Mouse (Mus musculus) kidney, embryonic 16.5 days (tissue): ENCODE measurements at regions not wholly inside any gene's neighbourhood (a gene's known extent, or its start where the extent isn't known, plus 50 kb on each side); places are given as distances from the start of the nearest gene placed in this dataset.

Experiments used
- ATAC-seq: fragments of 200-750 bp; cut with Nextera tagmentation; 2 replicates; pipeline ENCODE4 v1.8.0; 2017; ENCODE audit warnings: moderate TSS enrichment; ENCODE audit not compliant: low FRiP score, low TSS enrichment
- H3K27ac ChIP-seq: fragments of 300-500 bp; sonication (generic); 2 replicates; pipeline ENCODE4 v1.5.1; 2014; ENCODE audit warnings: low read length
- H3K27me3 ChIP-seq: fragments of 300-500 bp; sonication (generic); 2 replicates; pipeline ENCODE4 v1.6.1; 2014; ENCODE audit warnings: low read length, control low read depth, mixed read lengths; ENCODE audit not compliant: insufficient read depth
- H3K36me3 ChIP-seq: fragments of 300-500 bp; sonication (generic); 2 replicates; pipeline ENCODE4 v1.6.1; 2014; ENCODE audit warnings: low read length, control low read depth, mixed read lengths; ENCODE audit not compliant: insufficient read depth
- H3K4me1 ChIP-seq: fragments of 300-500 bp; sonication (generic); 2 replicates; pipeline ENCODE4 v1.6.1; 2014; ENCODE audit warnings: low read length, control low read depth, mixed read lengths; ENCODE audit not compliant: insufficient read depth
- H3K4me2 ChIP-seq: fragments of 300-500 bp; sonication (generic); replicated peaks from 2 replicates; pipeline ENCODE4 v1.6.1; 2014; ENCODE audit warnings: low read depth, low read length
- H3K4me3 ChIP-seq: fragments of 300-500 bp; sonication (generic); 2 replicates; pipeline ENCODE4 v1.5.1; 2014; ENCODE audit warnings: mild to moderate bottlenecking, low read length
- H3K9ac ChIP-seq: fragments of 300-500 bp; sonication (generic); replicated peaks from 2 replicates; pipeline ENCODE4 v1.6.1; 2014; ENCODE audit warnings: low read length
- H3K9me3 ChIP-seq: fragments of 300-500 bp; sonication (generic); 2 replicates; pipeline ENCODE4 v1.6.1; 2016; ENCODE audit warnings: low read length, control low read depth
- WGBS: fragments of 180-500 bp; shearing (Covaris S2); extraction: QIAGEN DNeasy Blood & Tissue Kit; methylation state at CpG from one replicate; pipeline ENCODE4 v1.1.7; 2014; 5-methylcytosine and 5-hydroxymethylcytosine counted together

DNA sequence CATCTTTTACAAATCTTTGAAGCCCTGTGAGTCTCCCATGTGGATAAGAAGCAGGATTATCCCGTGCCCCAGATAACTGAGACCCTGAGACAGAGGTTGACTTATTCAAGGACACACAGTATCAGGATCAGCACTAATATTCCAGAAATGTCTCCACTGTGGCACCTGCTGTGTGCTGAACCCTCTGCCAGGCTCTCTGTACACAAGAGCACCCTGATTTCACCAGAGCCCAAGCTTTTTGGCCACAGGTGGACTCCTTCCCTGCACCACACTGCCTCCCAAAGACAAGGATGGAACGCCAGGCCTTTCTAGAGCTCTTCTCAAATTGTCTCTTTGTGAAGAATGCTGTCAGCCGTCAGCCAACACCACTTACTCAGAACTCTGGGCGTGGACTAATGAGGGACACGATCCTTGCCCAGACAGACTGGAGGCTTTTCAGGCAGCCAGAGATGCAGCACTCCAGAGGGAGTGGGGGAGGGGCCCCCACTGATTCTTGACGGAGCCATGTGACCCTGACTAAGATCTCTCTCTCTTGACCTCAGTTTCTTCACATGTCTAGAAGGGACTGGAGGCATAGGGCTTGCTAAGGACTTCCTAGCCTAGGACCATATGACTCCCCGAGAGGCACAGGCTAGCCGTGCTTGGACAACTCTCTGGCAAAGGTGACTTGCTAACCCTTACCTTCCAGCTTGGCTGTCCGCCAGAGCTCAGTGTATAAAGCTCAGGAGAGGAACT is 90.3 kb downstream of the Ephb3 start:
- Histone ChIP-seq H3K4me3 (no peak overlapping the region), H3K27ac (no peak overlapping the region), H3K4me2 (no peak overlapping the region), H3K9me3 (no peaks in the 10 kb centered on the region), H3K9ac (no peak overlapping the region), H3K36me3 (no peaks in the 10 kb centered on the region), H3K27me3 (no peaks in the 10 kb centered on the region; the same call in 1 of the 2 replicates), H3K4me1 (peaks cover 32% of the 10 kb centered on the region)
- 32% methylated on average over 9 of the region's 9 CpGs for WGBS
- ATAC-seq: peak; percentile 29; the same call in 1 of the 2 replicates

DNA sequence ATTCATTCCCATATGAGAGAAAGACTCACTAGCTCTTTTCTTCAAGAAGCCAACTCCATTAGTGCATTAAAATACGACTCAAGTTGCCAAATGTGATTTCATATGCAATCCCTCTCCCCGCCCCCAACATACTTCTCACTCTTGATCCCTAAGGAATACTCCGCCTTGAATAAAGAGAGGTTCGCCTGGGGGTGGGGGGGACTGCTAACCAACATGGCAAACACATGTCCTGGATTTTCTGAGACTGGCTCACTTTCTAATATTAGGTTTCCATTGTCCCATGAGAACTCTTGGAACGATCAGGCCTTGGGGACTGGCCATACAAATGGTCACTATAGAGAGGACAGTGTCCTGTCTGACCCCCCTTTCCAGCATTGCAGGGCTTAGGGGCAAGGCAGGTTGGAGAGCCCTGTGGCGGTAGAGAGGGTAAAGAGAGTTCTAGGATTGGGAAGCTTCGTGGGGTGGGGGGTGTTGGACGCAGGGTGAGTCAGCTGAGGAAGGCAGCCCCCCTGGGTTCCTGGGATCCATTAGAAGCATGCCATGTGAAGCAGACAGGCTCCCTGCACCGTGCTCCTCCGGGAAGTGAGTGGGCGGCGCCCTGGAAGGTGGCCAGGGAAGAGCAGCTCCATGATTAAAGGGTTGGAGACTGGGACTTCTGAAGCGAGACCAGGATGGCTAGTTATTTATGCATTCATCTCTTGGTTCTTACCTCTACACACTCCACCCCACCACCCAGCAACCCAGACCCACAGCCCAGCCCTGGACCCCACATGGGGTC is 91.6 kb downstream of the Ephb3 start:
- no peak overlapping the region for H3K4me2 ChIP-seq
- no peak for ATAC-seq
- no peak overlapping the region for H3K4me3 ChIP-seq
- peaks cover 32% of the 10 kb centered on the region for H3K4me1 ChIP-seq
- WGBS: 60% methylated on average over 13 of the region's 13 CpGs
- H3K27ac ChIP-seq: no peak overlapping the region
- H3K27me3 ChIP-seq: no peaks in the 10 kb centered on the region; the same call in 1 of the 2 replicates
- H3K9me3 ChIP-seq: no peaks in the 10 kb centered on the region
- H3K36me3 ChIP-seq: no peaks in the 10 kb centered on the region
- no peak overlapping the region for H3K9ac ChIP-seq

DNA sequence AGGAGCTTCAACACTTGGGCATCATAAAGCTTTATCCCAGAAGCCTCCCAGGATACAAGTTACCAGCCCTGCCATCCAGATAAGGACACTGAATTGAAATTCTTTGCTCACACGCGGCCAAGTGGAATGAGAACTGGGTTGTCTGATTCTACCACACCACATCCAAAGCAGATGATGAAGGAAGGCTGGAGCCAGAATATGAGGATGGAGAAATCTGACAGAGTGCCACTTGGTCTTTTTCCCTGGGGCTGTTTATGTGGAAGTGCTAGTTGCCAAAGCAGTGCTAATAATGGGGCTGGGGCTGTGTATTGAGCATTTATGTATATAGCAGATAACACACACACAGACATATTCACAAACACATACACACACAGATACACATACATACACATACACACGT is 92.2 kb downstream of the Ephb3 start:
- Histone ChIP-seq H3K27me3 (no peaks in the 10 kb centered on the region; the same call in 1 of the 2 replicates), H3K4me3 (no peak overlapping the region), H3K27ac (no peak overlapping the region), H3K9me3 (no peaks in the 10 kb centered on the region), H3K4me1 (peaks cover 32% of the 10 kb centered on the region), H3K9ac (no peak overlapping the region), H3K36me3 (no peaks in the 10 kb centered on the region), H3K4me2 (no peak overlapping the region)
- ATAC-seq: no peak
- 81% methylated on average over 3 of the region's 3 CpGs for WGBS

DNA sequence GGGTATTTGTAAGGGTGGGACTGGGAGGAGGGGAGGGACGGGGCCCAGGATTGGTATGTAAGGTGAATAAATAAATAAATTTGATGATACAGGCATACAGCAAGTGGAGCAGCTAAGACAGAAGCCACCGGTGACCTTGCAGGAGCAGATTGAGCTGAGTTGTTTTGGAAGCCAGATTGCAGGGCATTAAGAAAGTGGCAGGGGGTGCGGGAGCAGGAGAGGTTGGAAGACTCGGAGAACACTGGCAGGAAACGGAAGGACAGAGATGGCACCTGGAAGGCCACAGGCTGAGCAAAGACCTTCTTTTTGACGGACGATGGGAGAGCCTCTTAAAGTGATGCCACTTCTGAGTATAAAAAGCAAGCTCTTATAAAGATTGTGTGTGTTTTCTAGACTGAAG is 94.3 kb downstream of the Ephb3 start:
- Histone ChIP-seq H3K9ac (no peak overlapping the region), H3K36me3 (no peaks in the 10 kb centered on the region), H3K4me1 (peaks cover 21% of the 10 kb centered on the region), H3K4me2 (no peak overlapping the region), H3K27me3 (no peaks in the 10 kb centered on the region; the same call in 1 of the 2 replicates), H3K4me3 (no peak overlapping the region), H3K27ac (no peak overlapping the region), H3K9me3 (no peaks in the 10 kb centered on the region)
- WGBS: 71% methylated on average over 7 of the region's 7 CpGs
- no peak for ATAC-seq

DNA sequence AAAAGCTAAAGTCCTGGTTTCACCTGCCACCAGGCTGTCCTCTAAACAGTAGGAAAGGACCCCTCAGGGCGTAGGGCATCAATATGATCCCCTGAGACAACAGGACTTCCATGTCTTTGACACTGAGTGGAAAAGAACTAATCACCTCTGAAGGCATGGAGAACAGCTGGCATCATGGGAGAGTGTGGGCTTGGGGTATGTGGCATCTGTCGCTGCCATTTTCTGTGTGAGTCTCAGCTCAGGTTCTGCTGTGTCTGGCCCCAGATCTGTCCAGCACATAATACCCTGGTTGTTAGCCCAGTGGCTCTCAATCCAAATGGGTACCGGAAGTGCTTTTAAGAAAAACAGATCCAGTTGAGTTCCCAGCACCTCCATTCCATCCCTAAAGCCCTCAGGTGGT is 101.3 kb downstream of the Ephb3 start:
- Histone ChIP-seq H3K4me3 (no peak overlapping the region), H3K4me1 (peaks cover 28% of the 10 kb centered on the region), H3K4me2 (no peak overlapping the region), H3K36me3 (no peaks in the 10 kb centered on the region), H3K27ac (no peak overlapping the region), H3K27me3 (no peaks in the 10 kb centered on the region; the same call in 1 of the 2 replicates), H3K9me3 (no peaks in the 10 kb centered on the region; the same call in 1 of the 2 replicates), H3K9ac (no peak overlapping the region)
- ATAC-seq: no peak
- 79% methylated on average over 3 of the region's 3 CpGs for WGBS

DNA sequence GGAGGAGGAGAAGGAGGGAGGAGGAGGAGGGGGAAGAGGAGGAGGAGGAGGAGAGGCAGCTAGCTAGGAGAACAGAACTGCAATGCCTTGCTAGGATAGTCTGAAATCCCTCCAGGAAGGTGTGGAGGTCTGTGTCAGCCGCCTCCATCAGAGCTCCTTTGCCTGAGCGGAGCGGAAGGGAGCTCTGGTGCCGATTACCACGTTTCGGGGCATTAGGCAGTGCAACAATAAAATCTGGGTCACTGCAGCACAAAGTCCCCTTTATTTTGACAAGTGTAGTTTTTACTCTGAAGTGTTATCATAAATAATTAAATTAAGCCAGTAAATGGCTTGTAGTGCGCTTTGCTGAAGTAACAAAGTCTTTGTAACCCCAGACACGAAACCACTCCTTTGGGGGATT is 104.0 kb downstream of the Ephb3 start:
- Histone ChIP-seq H3K9ac (no peak overlapping the region), H3K4me1 (peaks cover 47% of the 10 kb centered on the region), H3K4me3 (no peak overlapping the region), H3K27me3 (no peaks in the 10 kb centered on the region), H3K4me2 (no peak overlapping the region), H3K9me3 (no peaks in the 10 kb centered on the region; the same call in 1 of the 2 replicates), H3K36me3 (no peaks in the 10 kb centered on the region), H3K27ac (no peak overlapping the region)
- 39% methylated on average over 8 of the region's 8 CpGs for WGBS
- no peak for ATAC-seq

DNA sequence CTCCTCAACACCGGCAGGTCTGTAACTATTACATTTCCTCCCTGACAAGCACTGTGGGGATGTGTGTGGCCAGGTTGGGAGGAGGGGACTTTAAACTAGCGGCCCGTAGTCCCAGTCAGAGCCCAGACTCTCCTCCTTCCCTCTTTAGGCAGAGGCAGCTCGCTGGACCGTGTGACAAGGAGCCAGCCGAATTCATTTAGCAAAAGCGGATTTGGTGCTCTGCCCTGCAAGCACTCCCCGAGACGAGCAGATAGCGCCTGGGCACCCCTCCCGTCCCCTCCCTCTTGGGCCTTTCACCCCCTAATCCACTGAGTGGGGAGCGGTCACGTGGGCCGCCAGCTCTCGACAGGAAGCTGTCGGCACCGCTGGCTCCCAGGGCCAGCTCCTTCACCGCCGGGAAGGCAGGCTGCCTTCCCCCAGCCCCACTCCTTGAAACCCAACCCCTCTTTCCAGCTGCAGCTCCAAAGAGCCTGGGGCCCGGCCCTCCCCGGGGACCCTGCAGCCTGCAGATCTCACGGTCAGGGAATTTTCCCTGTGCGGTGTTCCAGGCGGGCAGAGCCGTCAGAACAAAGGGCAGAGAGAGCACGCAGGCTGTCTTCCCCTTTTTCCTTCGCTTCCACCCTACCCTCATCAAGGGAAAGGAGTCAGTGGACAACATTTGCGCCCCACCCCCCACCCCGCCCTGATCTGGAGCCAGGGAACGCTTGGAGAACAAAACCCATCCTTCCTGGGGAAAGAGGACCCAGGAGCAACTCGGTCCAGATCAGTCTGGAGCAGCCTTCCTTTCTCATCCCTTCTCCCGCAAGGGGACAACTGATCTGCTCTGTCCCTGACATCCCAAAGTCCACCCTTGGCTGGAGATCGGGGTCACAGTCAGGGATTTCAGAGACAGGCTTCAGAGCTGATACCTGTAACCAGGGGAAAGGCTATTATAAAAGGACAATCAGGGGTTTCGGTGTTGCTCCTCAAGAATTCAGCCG is 106.4 kb downstream of the Ephb3 start:
- Histone ChIP-seq H3K27ac (peak overlapping the region; percentile 89), H3K4me1 (peaks cover 48% of the 10 kb centered on the region), H3K36me3 (no peaks in the 10 kb centered on the region), H3K4me2 (peak overlapping the region; percentile 76), H3K9ac (peak overlapping the region; percentile 63), H3K4me3 (peak overlapping the region; percentile 43), H3K27me3 (no peaks in the 10 kb centered on the region), H3K9me3 (no peaks in the 10 kb centered on the region)
- WGBS: 2% methylated on average over 33 of the region's 35 CpGs
- ATAC-seq: peak; percentile 91

DNA sequence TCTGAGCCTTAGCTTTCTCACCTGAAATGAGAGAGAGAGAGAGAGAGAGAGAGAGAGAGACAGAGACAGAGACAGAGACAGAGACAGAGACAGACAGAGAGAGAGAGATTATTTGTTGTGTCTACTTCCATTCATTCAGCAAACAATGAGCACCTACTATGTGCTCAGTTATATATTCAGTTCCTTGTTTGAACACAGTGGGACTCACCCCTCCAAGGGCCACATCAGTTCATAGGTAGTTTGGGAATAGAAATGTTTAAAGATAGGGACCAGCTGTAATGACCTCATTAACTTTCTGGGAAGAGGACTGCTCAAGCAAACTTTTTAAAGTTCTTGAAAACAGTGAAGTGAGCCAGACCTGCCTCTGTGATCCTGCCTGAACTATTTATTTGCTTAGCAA is 107.2 kb downstream of the Ephb3 start:
- peaks cover 49% of the 10 kb centered on the region for H3K4me1 ChIP-seq
- no peaks in the 10 kb centered on the region for H3K36me3 ChIP-seq
- H3K27ac ChIP-seq: peak overlapping the region; percentile 72
- no peak overlapping the region; the same call in 1 of the 2 replicates for H3K9ac ChIP-seq
- no peaks in the 10 kb centered on the region for H3K27me3 ChIP-seq
- no peak for ATAC-seq
- H3K4me3 ChIP-seq: no peak overlapping the region
- no peaks in the 10 kb centered on the region for H3K9me3 ChIP-seq
- 0 out of 2 replicates have a peak overlapping the region, but pooled peaks have one; percentile 2 for H3K4me2 ChIP-seq

DNA sequence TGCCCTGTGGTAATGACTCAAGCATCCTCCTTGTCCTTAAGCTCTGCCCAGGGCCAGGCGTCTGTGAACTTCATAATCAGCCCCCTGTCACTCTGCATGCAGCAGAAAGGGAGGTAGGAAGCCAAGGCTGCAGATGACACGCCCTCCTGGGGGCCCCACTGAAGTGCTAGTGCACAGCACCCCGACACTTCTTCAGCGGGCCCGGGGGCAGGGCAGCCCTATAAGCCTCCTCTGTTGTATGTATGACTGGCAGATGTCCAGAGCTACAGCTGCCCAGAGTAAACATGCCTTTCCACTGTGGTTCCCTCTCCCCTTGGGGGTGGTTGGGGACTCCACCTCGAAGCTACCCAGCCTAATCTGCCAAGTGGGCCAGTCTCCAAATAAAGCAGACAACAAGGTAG is 107.2 kb upstream of the Vps8 start:
- 45% methylated on average over 6 of the region's 6 CpGs for WGBS
- Histone ChIP-seq H3K36me3 (no peaks in the 10 kb centered on the region), H3K27me3 (no peaks in the 10 kb centered on the region), H3K4me3 (no peak overlapping the region), H3K27ac (no peak overlapping the region), H3K9me3 (no peaks in the 10 kb centered on the region), H3K4me2 (no peak overlapping the region), H3K9ac (no peak overlapping the region), H3K4me1 (peaks cover 40% of the 10 kb centered on the region)
- no peak for ATAC-seq
